Mouse (Mus musculus) kidney, postnatal 25 days (tissue): ENCODE results near the gene Wdr64.
A peak's percentile ranks its signal among the peaks of the same experiment; 100 is the strongest.

ENCODE experiments used
- DNase-seq, 2 experiments: peaks; one replicate each; pipeline ENCODE4 v3.0.0; 2021; ENCODE audit warnings: mixed read lengths in 2 of 2

Wdr64 gene

GRCm38 (mm10) chr1:175698293-175698692 is at the start of gene Wdr64:
Gene Wdr64 (plus strand): TSS chr1:175698593.
- no peak for DNase-seq

- no peak for DNase-seq
These were observed 49.8 kb upstream of the Wdr64 start for GRCm38 (mm10) chr1:175648615-175649014.

- DNase-seq = no peak
These were observed 38.5 kb upstream of the Wdr64 start for GRCm38 (mm10) chr1:175659900-175660299.

GRCm38 (mm10) chr1:175668666-175669405 is 29.6 kb upstream of the Wdr64 start:
- peak in 1 of 2 experiments; percentile 31 for DNase-seq

GRCm38 (mm10) chr1:175669456-175669855 is 28.9 kb upstream of the Wdr64 start:
- DNase-seq = no peak

- no peak for DNase-seq
These were observed 28.4 kb upstream of the Wdr64 start for GRCm38 (mm10) chr1:175670042-175670441.

GRCm38 (mm10) chr1:175671626-175672025 is 26.8 kb upstream of the Wdr64 start:
- DNase-seq = no peak

- DNase-seq = no peak
These were observed 24.6 kb upstream of the Wdr64 start for GRCm38 (mm10) chr1:175673563-175674325.

GRCm38 (mm10) chr1:175675116-175675515 is 23.3 kb upstream of the Wdr64 start:
- no peak for DNase-seq

- no peak for DNase-seq
These were observed 20.9 kb upstream of the Wdr64 start for GRCm38 (mm10) chr1:175677459-175677858.

GRCm38 (mm10) chr1:175680995-175681394 is 17.4 kb upstream of the Wdr64 start:
- DNase-seq = no peak

GRCm38 (mm10) chr1:175691686-175692245 is 6.6 kb upstream of the Wdr64 start:
- peak in 1 of 2 experiments; percentile 13 for DNase-seq

GRCm38 (mm10) chr1:175692246-175692996 is 6.0 kb upstream of the Wdr64 start, which contains the start of the genes Opn3 and Chml:
Gene Opn3 (minus strand): TSS chr1:175692776.
Gene Chml (minus strand): TSS chr1:175692901.
- peak; percentile 99 to 100 for DNase-seq

- DNase-seq = no peak
These were observed 5.4 kb upstream of the Wdr64 start for GRCm38 (mm10) chr1:175692997-175693361.

GRCm38 (mm10) chr1:175693429-175693960 is 4.9 kb upstream of the Wdr64 start:
- DNase-seq = no peak

GRCm38 (mm10) chr1:175699375-175699774 is 982 bp downstream of the Wdr64 start:
- no peak for DNase-seq

- peak in 1 of 2 experiments; percentile 9 for DNase-seq
These were observed 1.4 kb downstream of the Wdr64 start for GRCm38 (mm10) chr1:175699796-175700195.

GRCm38 (mm10) chr1:175701145-175701544 is 2.8 kb downstream of the Wdr64 start:
- no peak for DNase-seq

- DNase-seq = no peak
These were observed 9.2 kb downstream of the Wdr64 start for GRCm38 (mm10) chr1:175707599-175707998.

- DNase-seq = no peak
These were observed 9.6 kb downstream of the Wdr64 start for GRCm38 (mm10) chr1:175708013-175708412.

- DNase-seq = peak in 1 of 2 experiments; percentile 36
These were observed 14.0 kb downstream of the Wdr64 start for GRCm38 (mm10) chr1:175712338-175712909.

- DNase-seq = no peak
These were observed 18.4 kb downstream of the Wdr64 start for GRCm38 (mm10) chr1:175716832-175717231.
